Mouse (Mus musculus) cerebellum, adult 8-10 months (tissue): ENCODE results near the gene Gm45799.

Source experiments
- DNase-seq: peaks from one replicate; pipeline ENCODE4 v3.0.0; 2022

The Gm45799 gene

DNA sequence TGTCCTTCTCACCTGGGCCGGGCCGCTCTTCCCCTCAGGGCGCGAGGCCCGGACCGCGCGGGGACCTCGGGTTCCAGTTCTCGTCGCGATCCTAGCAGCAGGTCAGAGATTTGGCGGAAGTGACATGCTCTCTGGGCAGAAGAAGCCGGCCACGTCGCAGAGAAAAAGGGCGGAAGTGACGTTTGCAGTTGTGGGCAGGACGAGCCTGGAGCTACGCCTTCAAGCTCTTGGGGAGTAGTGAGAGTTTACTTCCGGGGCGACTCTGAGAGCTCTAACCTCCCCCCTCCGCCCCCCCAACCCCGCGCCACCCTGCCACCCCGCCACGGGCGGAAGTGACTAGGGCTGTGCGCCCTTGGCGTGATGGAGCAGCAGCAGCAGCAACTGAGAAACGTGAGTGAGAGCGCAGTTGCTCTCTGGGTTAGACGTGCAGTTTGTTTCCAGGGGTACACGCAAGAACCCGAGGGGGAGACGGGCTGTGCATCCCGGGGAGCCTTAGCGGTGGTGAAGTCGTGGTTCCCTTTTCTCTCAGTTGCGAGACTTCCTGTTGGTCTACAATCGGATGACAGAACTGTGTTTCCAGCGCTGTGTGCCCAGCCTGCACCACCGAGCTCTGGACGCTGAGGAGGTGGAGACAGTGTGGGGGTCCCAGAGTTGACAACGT is at the start of gene Gm45799, which contains the start of gene Arfip2:
Gm45799 (plus strand) TSS at position 320 of the 661 bp plus-strand sequence.
Arfip2 (minus strand) TSS at position 184 of the 661 bp plus-strand sequence.
- DNase-seq: peak; percentile 95

DNA sequence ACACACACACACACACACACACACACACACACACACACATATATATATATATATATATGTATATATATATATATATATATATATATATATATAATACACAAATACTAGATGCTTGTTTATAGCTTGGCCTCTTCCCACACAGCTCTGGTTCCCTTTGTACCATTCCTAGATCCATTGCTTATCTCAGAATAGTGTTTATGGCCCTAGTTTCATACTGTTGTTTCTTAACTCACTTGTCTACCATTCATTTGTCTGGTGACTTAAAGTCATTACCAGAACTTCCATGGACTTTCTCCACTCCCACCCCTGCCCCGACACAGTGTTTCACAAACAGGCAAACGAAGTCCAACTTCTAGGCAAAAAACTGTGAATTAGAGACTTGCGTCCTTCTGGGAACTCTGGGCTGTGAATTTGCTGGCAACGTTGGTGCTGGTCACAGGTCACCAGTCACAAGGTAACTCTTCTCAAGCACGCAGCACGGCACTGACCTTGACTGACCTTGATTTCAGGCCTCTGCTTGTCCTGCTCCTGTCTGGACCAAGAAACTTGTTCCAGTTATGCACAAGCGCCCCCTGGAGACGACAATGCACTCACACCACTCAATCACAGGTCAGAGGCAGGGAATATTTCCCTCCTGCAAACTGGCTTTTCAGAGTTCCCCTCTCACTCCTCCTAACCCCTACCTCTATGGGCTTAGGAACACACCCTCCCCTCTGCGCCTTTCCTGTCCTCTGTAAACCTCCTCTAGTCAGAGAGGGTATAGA is 37.3 kb upstream of the Gm45799 start:
- DNase-seq: peak; percentile 79

DNA sequence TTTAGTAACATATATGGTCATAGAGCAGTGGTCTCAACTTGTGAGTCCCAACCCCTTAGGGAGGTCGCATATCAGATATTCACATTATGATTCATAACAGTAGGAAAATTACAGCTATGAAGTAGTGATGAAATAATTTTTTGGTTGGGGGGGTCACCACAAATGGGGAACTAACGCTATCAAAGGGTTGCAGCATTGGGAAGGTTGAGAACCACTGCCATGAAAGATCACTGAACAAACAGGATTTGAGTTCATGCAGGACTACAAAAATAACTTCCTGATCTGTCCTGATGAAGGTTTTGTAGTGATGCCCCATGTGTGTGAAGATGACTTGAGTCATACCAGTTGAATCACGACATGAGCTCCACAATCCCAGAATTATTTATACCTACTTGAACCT is 31.9 kb upstream of the Gm45799 start:
- DNase-seq: no peak

GRCm38 (mm10) chr7:105611767-105612166 is 28.6 kb upstream of the Gm45799 start:
- DNase-seq: no peak

GRCm38 (mm10) chr7:105614400-105614799 is 26.0 kb upstream of the Gm45799 start:
- DNase-seq: no peak

DNA sequence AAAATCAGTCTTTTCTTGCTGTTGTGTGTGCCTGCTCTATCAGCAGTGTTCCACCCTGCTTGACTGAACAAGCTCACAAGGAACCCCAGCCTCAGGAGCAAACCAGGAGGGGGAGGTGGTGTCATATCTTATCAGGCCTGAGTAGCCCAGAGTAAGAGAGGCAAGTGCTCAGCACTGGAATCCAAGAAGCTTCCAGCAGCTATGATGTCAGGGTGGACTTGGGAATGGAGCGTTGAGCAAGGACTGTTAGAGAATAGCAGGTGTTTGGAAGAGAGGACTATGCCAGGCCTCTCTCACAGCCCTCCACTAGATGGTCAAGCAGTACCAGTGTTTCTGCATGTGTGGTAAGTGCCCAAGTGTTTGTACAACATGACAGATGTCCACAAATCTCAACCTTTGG is 24.6 kb upstream of the Gm45799 start:
- no peak for DNase-seq

- DNase-seq: no peak
These were observed 23.8 kb upstream of the Gm45799 start for GRCm38 (mm10) chr7:105616561-105616960.

- no peak for DNase-seq
These were observed 22.5 kb upstream of the Gm45799 start for GRCm38 (mm10) chr7:105617810-105618209.

DNA sequence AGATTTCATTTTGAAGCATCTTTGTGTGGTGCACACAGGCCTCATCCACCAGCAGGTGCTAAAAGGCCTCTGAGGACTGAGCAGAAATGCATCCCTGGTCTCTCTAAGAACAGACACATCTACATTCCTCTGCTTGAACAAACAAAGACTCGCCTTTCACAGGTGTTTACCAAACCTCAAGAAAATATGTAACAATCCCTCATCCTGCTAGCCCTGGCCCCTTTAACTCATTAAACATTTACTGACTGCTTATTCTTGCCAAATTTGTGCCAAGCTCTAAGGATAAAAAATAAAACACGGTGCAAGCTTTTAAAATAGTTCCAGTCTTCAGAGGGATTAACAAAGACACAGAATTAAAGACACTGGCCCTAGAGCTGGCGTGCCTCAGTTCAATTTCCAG is 20.7 kb upstream of the Gm45799 start:
- no peak for DNase-seq

DNA sequence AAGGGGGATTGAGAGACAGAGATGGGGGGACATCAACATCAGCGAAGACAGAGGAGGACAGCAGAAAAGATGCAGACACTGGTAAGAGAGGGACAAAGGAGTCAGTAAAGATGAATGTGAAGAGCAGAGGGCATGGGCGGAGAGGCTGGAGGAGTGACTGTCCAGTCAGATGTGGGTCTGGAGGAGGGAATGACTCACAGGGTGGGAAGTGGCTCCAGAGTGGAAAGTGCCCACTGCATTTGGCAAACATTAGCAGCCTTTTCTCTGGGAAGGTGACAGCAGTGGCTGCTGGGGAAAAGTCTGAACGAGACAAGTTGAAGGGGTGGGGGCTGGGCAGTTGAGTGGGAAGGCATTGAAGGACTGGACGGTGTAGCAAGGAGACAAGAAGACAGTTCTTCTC is 19.3 kb upstream of the Gm45799 start:
- DNase-seq: no peak

- DNase-seq: no peak
These were observed 18.6 kb upstream of the Gm45799 start for GRCm38 (mm10) chr7:105621646-105622292.

GRCm38 (mm10) chr7:105625397-105625796 is 15.0 kb upstream of the Gm45799 start:
- peak; percentile 69 for DNase-seq

DNA sequence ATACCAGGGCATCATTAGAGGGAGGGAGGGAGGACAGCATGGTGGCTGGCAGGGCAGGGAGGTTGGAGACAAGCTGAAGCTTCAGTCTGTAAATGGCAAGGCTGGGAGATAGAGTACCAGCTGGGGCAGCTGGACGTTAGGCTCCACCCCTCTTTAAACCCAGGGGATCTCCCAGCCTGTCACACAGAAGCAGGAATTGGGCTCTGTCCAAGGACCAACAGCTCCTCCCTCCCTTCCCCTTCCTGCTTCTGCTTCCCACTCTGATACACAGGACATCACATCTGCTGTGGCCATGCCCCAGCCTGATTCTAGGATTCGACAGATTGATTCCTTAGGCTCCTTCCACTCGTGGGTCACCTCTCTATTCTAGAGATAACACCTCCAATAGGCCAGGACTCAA is 11.7 kb upstream of the Gm45799 start:
- DNase-seq: no peak

GRCm38 (mm10) chr7:105632551-105632972 is 7.8 kb upstream of the Gm45799 start:
- DNase-seq: peak; percentile 75

GRCm38 (mm10) chr7:105633127-105633800 is 7.1 kb upstream of the Gm45799 start, which contains the start of gene Trim3:
Gene Trim3 (minus strand): TSS chr7:105633571.
- DNase-seq: peak; percentile 92

DNA sequence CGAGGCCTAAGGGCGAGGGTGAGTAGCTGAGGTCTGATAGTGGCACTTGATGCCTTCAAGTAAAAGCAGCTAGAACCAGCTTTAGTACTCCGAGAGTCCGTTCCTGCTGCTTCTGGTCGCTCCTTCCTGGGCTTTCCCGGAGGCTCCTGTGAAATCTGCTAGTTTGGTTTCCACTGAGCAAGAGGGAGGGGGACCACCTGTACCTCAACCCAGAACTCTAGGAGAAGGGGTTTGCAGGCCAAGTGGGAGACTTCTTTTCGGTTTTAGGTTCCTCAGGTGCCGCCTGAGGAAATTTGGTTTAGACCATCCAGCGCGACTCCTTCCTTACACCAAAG is 6.6 kb upstream of the Gm45799 start:
- DNase-seq: no peak

DNA sequence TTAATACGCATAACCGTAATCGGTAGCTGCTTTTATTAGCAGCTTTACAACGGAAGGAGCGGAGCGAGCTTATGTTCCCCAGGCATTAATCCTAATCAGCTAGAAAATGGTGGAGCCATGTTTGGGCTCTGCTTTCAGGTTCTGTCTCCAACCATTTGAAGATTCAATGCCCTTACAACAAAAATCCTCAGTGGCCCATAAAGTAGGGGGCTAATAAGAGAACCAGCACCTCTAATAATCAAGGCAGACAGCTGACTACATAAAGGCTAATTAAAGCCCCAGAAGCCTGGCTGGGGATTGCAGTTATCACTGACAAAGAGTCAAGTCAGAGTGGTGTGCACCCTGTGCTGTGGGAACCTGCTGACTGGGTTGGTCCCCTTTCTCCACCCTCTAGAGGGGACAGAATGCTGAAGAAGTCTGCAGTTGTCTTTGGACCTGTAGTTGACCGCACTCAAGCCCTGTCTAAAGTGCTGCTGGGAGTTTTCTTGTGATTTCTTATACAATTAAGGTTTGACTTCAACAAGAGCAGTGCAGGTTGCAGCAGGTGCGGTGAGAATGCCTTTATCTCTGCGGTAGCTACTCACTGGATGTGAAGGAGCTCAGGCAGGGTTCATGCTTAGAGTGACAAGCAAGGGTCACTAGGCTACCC is 6.0 kb upstream of the Gm45799 start:
- no peak for DNase-seq

DNA sequence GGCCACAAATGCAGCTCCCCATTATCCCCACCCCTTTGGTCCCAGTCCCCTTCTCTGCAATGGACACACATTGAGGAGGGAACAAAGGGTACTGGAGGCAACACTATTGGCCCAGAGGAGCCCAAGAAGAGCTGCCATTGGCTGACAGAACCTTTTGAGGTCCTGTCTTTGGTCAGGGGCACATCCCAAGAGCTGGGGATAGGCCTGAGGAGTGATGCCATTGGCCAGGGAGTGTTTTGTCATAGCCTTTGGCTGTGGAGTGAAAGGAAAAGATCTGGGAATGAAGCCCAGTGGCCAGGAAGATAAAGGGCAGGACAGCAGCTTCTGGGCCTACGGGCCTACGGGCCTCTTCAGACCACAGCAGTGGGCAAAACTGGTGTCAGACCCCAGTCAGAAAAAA is 4.6 kb upstream of the Gm45799 start:
- peak; percentile 19 for DNase-seq

DNA sequence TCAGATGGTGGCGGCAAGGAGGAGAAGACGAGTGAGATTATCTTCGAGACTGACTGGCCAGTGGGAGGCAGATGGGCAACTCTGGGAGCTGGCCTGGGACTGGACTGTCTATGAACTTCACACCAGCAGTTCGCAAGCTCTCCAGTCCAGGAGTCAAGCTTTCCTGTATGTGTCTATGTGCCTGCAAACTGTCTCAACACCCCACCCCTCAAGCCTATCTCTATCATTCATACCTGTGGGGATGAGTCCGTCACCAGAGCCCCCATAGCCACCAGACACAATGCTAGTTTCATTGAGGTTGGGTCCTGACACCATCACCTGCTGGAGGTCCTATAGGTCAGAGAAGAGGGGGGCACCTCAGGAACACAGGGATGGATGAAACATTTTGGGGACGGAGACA is 1.6 kb upstream of the Gm45799 start:
- peak; percentile 25 for DNase-seq

DNA sequence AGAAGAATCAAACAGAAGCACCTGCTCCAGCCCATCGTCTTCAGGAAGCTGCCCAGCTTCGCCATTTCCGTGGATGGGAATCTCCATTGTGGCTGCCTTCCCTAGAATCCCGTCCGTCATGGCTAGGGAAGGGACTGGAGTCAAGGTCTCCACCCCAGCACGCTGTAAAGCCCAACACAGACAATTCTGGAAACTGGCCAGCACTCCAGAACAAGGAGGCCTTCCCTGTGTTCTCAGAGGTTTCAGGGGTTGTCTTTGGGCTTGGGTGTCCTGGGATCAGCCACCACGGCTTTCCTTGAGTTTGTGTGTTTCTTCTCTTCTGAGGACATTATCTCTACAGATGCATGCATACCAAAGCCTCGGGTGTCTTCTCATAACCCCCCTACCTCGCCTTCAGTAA is 1.0 kb upstream of the Gm45799 start:
- DNase-seq: peak; percentile 44

DNA sequence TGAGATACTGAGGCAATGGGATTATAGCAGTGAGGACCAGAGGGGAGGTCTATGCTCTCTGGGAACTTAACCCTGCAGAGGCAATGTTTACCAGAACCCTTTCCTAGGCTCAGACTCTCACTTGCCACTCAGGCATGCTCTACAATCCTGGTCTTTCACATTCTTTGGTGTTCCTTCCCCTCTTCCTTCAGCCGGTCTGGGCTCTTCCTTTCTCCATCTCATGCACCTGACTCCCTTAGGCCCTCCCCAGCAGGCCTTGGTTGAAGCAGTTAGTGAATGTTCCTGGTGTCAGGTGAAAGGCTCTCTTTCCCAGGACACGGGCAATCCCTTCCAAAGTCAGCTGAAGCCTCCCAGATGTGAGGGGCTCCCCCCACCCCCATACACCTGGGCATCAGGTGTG is 596 bp upstream of the Gm45799 start, which contains the start of gene Timm10b:
Timm10b (plus strand) TSS at position 301 of the 400 bp plus-strand sequence.
- DNase-seq: no peak

- DNase-seq: no peak
These were observed 523 bp downstream of the Gm45799 start for GRCm38 (mm10) chr7:105640894-105641255.

GRCm38 (mm10) chr7:105641936-105642335 is 1.6 kb downstream of the Gm45799 start:
- DNase-seq: peak; percentile 20
